9 mouse cellular contexts compared by ENCODE assay signal in genomic region chr4:53438836-53439480, GRCm38 (mm10). TPM values are rescaled to one million over a fixed set of nuclear protein-coding genes. Genes with fewer than 3 reads are reported as not detected.
DNase-seq lines count a peak whose midpoint lies in the region; ATAC-seq and TF ChIP-seq lines count a peak whose summit lies in the region.
"Had no signal": no experiment of that assay in that cellular context is flagged by ENCODE, and none has a peak within 500 bp of the region (broad histone marks: within the 10 kb centered on the region; RNA-seq: fewer than 3 reads in every experiment).

No protein-coding gene starts in this region.

- no peak for TF ChIP-seq CTCF in lung, embryonic 14.5 days (IDR thresholded peaks at IDR 0.05; ENCODE audit: low read depth)
- no peak for TF ChIP-seq CTCF in olfactory bulb, adult 2 months (IDR thresholded peaks at IDR 0.05; ENCODE audit: insufficient read depth, low read depth, low read length)

- H3K4me2 ChIP-seq in lung, embryonic 14.5 days, result peak overlapping the region; percentile 78
- H3K4me2 ChIP-seq in intestine, embryonic 15.5 days (replicated peaks), result peak overlapping the region; percentile 90

- no peak for ATAC-seq in lung, embryonic 14.5 days (ENCODE audit: insufficient read depth)
- ATAC-seq in intestine, embryonic 15.5 days, result no peak

- 40% methylated on average over 7 of the region's 7 CpGs for WGBS in lung, embryonic 14.5 days
- 57% methylated on average over 7 of the region's 7 CpGs for WGBS in intestine, embryonic 15.5 days
- 82% methylated on average over 7 of the region's 7 CpGs for whole genome bisulfite sequencing in olfactory bulb, adult 2 months

- peaks cover 13% of the 10 kb centered on the region for H3K4me1 ChIP-seq in lung, embryonic 14.5 days (ENCODE audit: insufficient read depth)
- H3K4me1 ChIP-seq in intestine, embryonic 15.5 days (replicated peaks), result peaks cover 8% of the 10 kb centered on the region; the same call in 1 of the 2 replicates
- peaks cover 7% of the 10 kb centered on the region for H3K4me1 ChIP-seq in olfactory bulb, adult 2 months (ENCODE audit: control insufficient read depth, insufficient read depth, low read length)

- H3K36me3 ChIP-seq in lung, embryonic 14.5 days (ENCODE audit: insufficient read depth), result no peaks in the 10 kb centered on the region
- H3K36me3 ChIP-seq in intestine, embryonic 15.5 days, result no peaks in the 10 kb centered on the region

- TF ChIP-seq POLR2A in olfactory bulb, adult 2 months (IDR thresholded peaks at IDR 0.05; ENCODE audit: insufficient read depth, low read depth, low read length), result no peak

- peak overlapping the region; percentile 75; the same call in 1 of the 2 replicates for H3K9ac ChIP-seq in lung, embryonic 14.5 days
- no peak overlapping the region for H3K9ac ChIP-seq in intestine, embryonic 15.5 days

- H3K27ac ChIP-seq in lung, embryonic 14.5 days (ENCODE audit: low read depth), result peak overlapping the region; percentile 91; the same call in 1 of the 2 replicates
- H3K27ac ChIP-seq in intestine, embryonic 15.5 days, result 0 out of 2 replicates have a peak overlapping the region, but pooled peaks have one; percentile 95
- 0 out of 2 replicates have a peak overlapping the region, but pooled peaks have one; percentile 79 for H3K27ac ChIP-seq in olfactory bulb, adult 2 months (ENCODE audit: insufficient read depth, low read depth, low read length)

- DNase-seq in cerebellum, adult 9-10 months, result peak; percentile 52
- no peak for DNase-seq in cerebellum, adult 11 months
- DNase-seq in lung, embryonic 14.5 days, result no peak
- DNase-seq in lung, postnatal 25 days (ENCODE audit: low spot score), result no peak
- DNase-seq in layer of hippocampus, postnatal 36 days, result no peak
- no peak for DNase-seq in right cerebral cortex, postnatal 4 days
- DNase-seq: cerebellum, postnatal 25 days had no signal

- H3K27me3 ChIP-seq in lung, embryonic 14.5 days (ENCODE audit: insufficient read depth, low read length), result no peaks in the 10 kb centered on the region
- no peaks in the 10 kb centered on the region for H3K27me3 ChIP-seq in intestine, embryonic 15.5 days (replicated peaks)

- peak overlapping the region; percentile 82 for H3K4me3 ChIP-seq in lung, embryonic 14.5 days (ENCODE audit: low read depth, low read length)
- H3K4me3 ChIP-seq in intestine, embryonic 15.5 days (replicated peaks), result no peak overlapping the region; the same call in 1 of the 2 replicates
- no peak overlapping the region for H3K4me3 ChIP-seq in olfactory bulb, adult 2 months (ENCODE audit: insufficient read depth, low read depth, low read length)

- H3K9me3 ChIP-seq in lung, embryonic 14.5 days (ENCODE audit: low read depth, low read length), result no peaks in the 10 kb centered on the region
- H3K9me3 ChIP-seq in intestine, embryonic 15.5 days, result no peaks in the 10 kb centered on the region

RNA-seq across cellular contexts. Expression of gene Slc44a1, which starts 1.3 kb away (rescaled TPM):
- 51.5 and 51.9 TPM in 2 replicates for polyA plus RNA-seq in lung, embryonic 14.5 days (2014; fragmentation: Nextera tagmentation; extraction: Ambion mirVana)
- polyA plus RNA-seq in intestine, embryonic 15.5 days (2015; fragmentation: Nextera tagmentation; extraction: Ambion mirVana), result 51.6 and 56.3 TPM in 2 replicates
- not detected in 2 replicates for polyA plus RNA-seq in olfactory bulb, adult 2 months (2012; ENCODE audit: insufficient read depth, insufficient read length, low replicate concordance, missing spikeins)
- 10 to 100 TPM; 83.8 to 91.3 TPM for total RNA-seq in layer of hippocampus, postnatal 36 days (2021)

Comparison
In these comparisons a context has a peak if more than half of its experiments do, and no peak if none do; other contexts are left out.
1. RNA of gene Slc44a1, which starts 1.3 kb away (polyA plus RNA-seq): 51.6 to 56.3 TPM in intestine, embryonic 15.5 days and 51.5 to 51.9 TPM in lung, embryonic 14.5 days; not detected in olfactory bulb, adult 2 months; every median in the first group is over 10 times any median in the second.
2. Peak in every context shown above with its lines, with median percentiles within 50 percentile points of each other: H3K27ac ChIP-seq.